Mouse (Mus musculus) limb, embryonic 12.5 days (tissue): ENCODE results near the gene Rtn4rl2. TPM values are rescaled to one million over a fixed set of nuclear protein-coding genes. Genes with fewer than 3 reads are reported as not detected.

Source experiments
- ATAC-seq: fragments of 200-750 bp; cut with Nextera tagmentation; 2 replicates; pipeline ENCODE4 v1.8.0; 2017; ENCODE audit warnings: low read depth, moderate TSS enrichment; ENCODE audit not compliant: insufficient number of reproducible peaks, insufficient read depth, low FRiP score, low TSS enrichment
- H3K27ac ChIP-seq: fragments of 300-500 bp; sonication (generic); 2 replicates; pipeline ENCODE4 v1.5.1; 2016; ENCODE audit warnings: mild to moderate bottlenecking, moderate library complexity
- H3K27me3 ChIP-seq: fragments of 300-500 bp; sonication (generic); 2 replicates; pipeline ENCODE4 v1.6.1; 2016; ENCODE audit warnings: mild to moderate bottlenecking, moderate library complexity
- H3K36me3 ChIP-seq: fragments of 300-500 bp; sonication (generic); 2 replicates; pipeline ENCODE4 v1.6.1; 2016; ENCODE audit warnings: mild to moderate bottlenecking, moderate library complexity
- H3K4me1 ChIP-seq: fragments of 300-500 bp; sonication (generic); replicated peaks from 2 replicates; pipeline ENCODE4 v1.6.1; 2016
- H3K4me2 ChIP-seq: fragments of 300-500 bp; sonication (generic); 2 replicates; pipeline ENCODE4 v1.6.1; 2016; ENCODE audit warnings: mild to moderate bottlenecking, moderate library complexity
- H3K4me3 ChIP-seq: fragments of 300-500 bp; sonication (generic); replicated peaks from 2 replicates; pipeline ENCODE4 v1.5.1; 2016; ENCODE audit warnings: mild to moderate bottlenecking
- H3K9ac ChIP-seq: fragments of 300-500 bp; sonication (generic); replicated peaks from 2 replicates; pipeline ENCODE4 v1.6.1; 2016; ENCODE audit warnings: mild to moderate bottlenecking, moderate library complexity
- H3K9me3 ChIP-seq: fragments of 300-500 bp; sonication (generic); 2 replicates; pipeline ENCODE4 v1.6.1; 2016; ENCODE audit warnings: mild to moderate bottlenecking, moderate library complexity
- WGBS: fragments of 180-500 bp; shearing (Covaris S2); methylation state at CpG from one replicate; pipeline ENCODE4 v1.1.7; 2016; 5-methylcytosine and 5-hydroxymethylcytosine counted together
- polyA plus RNA-seq: library from polyadenylated mRNA; unstranded; fragments of >200 nt; fragmentation: Nextera tagmentation; extraction: Ambion mirVana; gene quantifications from 2 replicates; pipeline ENCODE4 v1.2.1, GENCODE M21; 2016

Gene Rtn4rl2
- polyA plus RNA-seq, 1 experiment from 2014 or later: 0.84 TPM

GRCm38 (mm10) chr2:84883942-84884341 is 2.6 kb downstream of the Rtn4rl2 start:
- H3K27ac ChIP-seq: no peak overlapping the region
- 45% methylated on average over 4 of the region's 4 CpGs for WGBS
- H3K36me3 ChIP-seq: no peaks in the 10 kb centered on the region
- 0 out of 2 replicates have a peak overlapping the region, but pooled peaks have one; percentile 14 for H3K9ac ChIP-seq
- no peak overlapping the region for H3K4me3 ChIP-seq
- H3K27me3 ChIP-seq: peaks cover 98% of the 10 kb centered on the region
- no peak for ATAC-seq
- H3K4me2 ChIP-seq: peak overlapping the region; percentile 40; the same call in 1 of the 2 replicates
- H3K4me1 ChIP-seq: peaks cover 44% of the 10 kb centered on the region
- no peaks in the 10 kb centered on the region for H3K9me3 ChIP-seq

GRCm38 (mm10) chr2:84883530-84883929 is 3.0 kb downstream of the Rtn4rl2 start:
- Histone ChIP-seq H3K36me3 (no peaks in the 10 kb centered on the region), H3K4me2 (peak overlapping the region; percentile 40), H3K27me3 (peaks cover 97% of the 10 kb centered on the region), H3K4me1 (peaks cover 40% of the 10 kb centered on the region), H3K27ac (no peak overlapping the region), H3K9me3 (no peaks in the 10 kb centered on the region), H3K4me3 (peak overlapping the region; percentile 21), H3K9ac (0 out of 2 replicates have a peak overlapping the region, but pooled peaks have one; percentile 14)
- ATAC-seq: no peak
- 0% methylated on average over 11 of the region's 11 CpGs for WGBS

GRCm38 (mm10) chr2:84883084-84883483 is 3.4 kb downstream of the Rtn4rl2 start:
- Histone ChIP-seq H3K9me3 (no peaks in the 10 kb centered on the region), H3K4me3 (peak overlapping the region; percentile 21), H3K9ac (0 out of 2 replicates have a peak overlapping the region, but pooled peaks have one; percentile 14), H3K36me3 (no peaks in the 10 kb centered on the region), H3K4me2 (peak overlapping the region; percentile 40), H3K27ac (no peak overlapping the region), H3K27me3 (peaks cover 93% of the 10 kb centered on the region), H3K4me1 (peaks cover 39% of the 10 kb centered on the region)
- ATAC-seq: 0 out of 2 replicates have a peak, but pooled peaks have one; percentile 11
- WGBS: under 1% methylated on average over 6 of the region's 6 CpGs

- Histone ChIP-seq H3K27ac (no peak overlapping the region), H3K36me3 (no peaks in the 10 kb centered on the region), H3K4me2 (peak overlapping the region; percentile 40), H3K4me3 (peak overlapping the region; percentile 16), H3K27me3 (peaks cover 88% of the 10 kb centered on the region), H3K9ac (no peak overlapping the region), H3K4me1 (peaks cover 34% of the 10 kb centered on the region), H3K9me3 (no peaks in the 10 kb centered on the region)
- 4% methylated on average over 23 of the region's 23 CpGs for WGBS
- 0 out of 2 replicates have a peak, but pooled peaks have one; percentile 19 for ATAC-seq
Observed at GRCm38 (mm10) chr2:84882606-84883005, 3.9 kb downstream of the Rtn4rl2 start.

GRCm38 (mm10) chr2:84880590-84880989 is 5.9 kb downstream of the Rtn4rl2 start:
- Histone ChIP-seq H3K4me1 (peaks cover 17% of the 10 kb centered on the region), H3K27me3 (peaks cover 88% of the 10 kb centered on the region), H3K36me3 (no peaks in the 10 kb centered on the region), H3K9me3 (no peaks in the 10 kb centered on the region), H3K27ac (no peak overlapping the region), H3K4me3 (no peak overlapping the region), H3K9ac (no peak overlapping the region), H3K4me2 (no peak overlapping the region)
- 64% methylated on average over 8 of the region's 8 CpGs for WGBS
- no peak for ATAC-seq

- peaks cover 2% of the 10 kb centered on the region; the same call in 1 of the 2 replicates for H3K9me3 ChIP-seq
- no peak for ATAC-seq
- H3K27me3 ChIP-seq: peaks cover 88% of the 10 kb centered on the region
- 39% methylated on average over 6 of the region's 6 CpGs for WGBS
- H3K27ac ChIP-seq: no peak overlapping the region
- no peak overlapping the region for H3K4me3 ChIP-seq
- no peak overlapping the region for H3K4me2 ChIP-seq
- no peaks in the 10 kb centered on the region for H3K36me3 ChIP-seq
- peaks cover 19% of the 10 kb centered on the region for H3K4me1 ChIP-seq
- no peak overlapping the region for H3K9ac ChIP-seq
Observed at GRCm38 (mm10) chr2:84875842-84876241, 10.7 kb downstream of the Rtn4rl2 start.

GRCm38 (mm10) chr2:84872105-84872716 is 14.3 kb downstream of the Rtn4rl2 start:
- H3K4me1 ChIP-seq: peaks cover 19% of the 10 kb centered on the region
- H3K36me3 ChIP-seq: no peaks in the 10 kb centered on the region
- H3K9me3 ChIP-seq: peaks cover 4% of the 10 kb centered on the region; the same call in 1 of the 2 replicates
- peak overlapping the region; percentile 95 for H3K4me2 ChIP-seq
- peak; percentile 27; the same call in 1 of the 2 replicates for ATAC-seq
- H3K9ac ChIP-seq: peak overlapping the region; percentile 54
- H3K27ac ChIP-seq: no peak overlapping the region
- peaks cover 100% of the 10 kb centered on the region for H3K27me3 ChIP-seq
- 1% methylated on average over 78 of the region's 78 CpGs for WGBS
- H3K4me3 ChIP-seq: peak overlapping the region; percentile 54

- Histone ChIP-seq H3K9ac (no peak overlapping the region), H3K27ac (no peak overlapping the region), H3K36me3 (no peaks in the 10 kb centered on the region), H3K27me3 (peaks cover 100% of the 10 kb centered on the region), H3K4me1 (peaks cover 27% of the 10 kb centered on the region), H3K9me3 (peaks cover 4% of the 10 kb centered on the region; the same call in 1 of the 2 replicates), H3K4me2 (no peak overlapping the region), H3K4me3 (no peak overlapping the region)
- no peak for ATAC-seq
- 65% methylated on average over 4 of the region's 4 CpGs for WGBS
Observed at GRCm38 (mm10) chr2:84870623-84871160, 15.8 kb downstream of the Rtn4rl2 start.

- peaks cover 93% of the 10 kb centered on the region for H3K27me3 ChIP-seq
- H3K4me2 ChIP-seq: no peak overlapping the region
Observed at GRCm38 (mm10) chr2:84868977-84869376, 17.5 kb downstream of the Rtn4rl2 start.

GRCm38 (mm10) chr2:84868521-84868943 is 18.0 kb downstream of the Rtn4rl2 start:
- ATAC-seq: no peak
- Histone ChIP-seq H3K36me3 (peaks cover 1% of the 10 kb centered on the region; the same call in 1 of the 2 replicates), H3K27ac (no peak overlapping the region), H3K9ac (no peak overlapping the region), H3K27me3 (peaks cover 89% of the 10 kb centered on the region), H3K4me1 (peaks cover 22% of the 10 kb centered on the region), H3K9me3 (peaks cover 4% of the 10 kb centered on the region; the same call in 1 of the 2 replicates), H3K4me3 (no peak overlapping the region), H3K4me2 (no peak overlapping the region)
- WGBS: 6% methylated on average over 5 of the region's 5 CpGs

More at GRCm38 (mm10) chr2:84868977-84869376, 17.5 kb downstream of the Rtn4rl2 start:
- no peak for ATAC-seq
- H3K27ac ChIP-seq: no peak overlapping the region
- 76% methylated on average over 2 of the region's 2 CpGs for WGBS
- H3K9me3 ChIP-seq: peaks cover 4% of the 10 kb centered on the region; the same call in 1 of the 2 replicates
- no peaks in the 10 kb centered on the region for H3K36me3 ChIP-seq
- H3K4me3 ChIP-seq: no peak overlapping the region
- peaks cover 22% of the 10 kb centered on the region for H3K4me1 ChIP-seq
- no peak overlapping the region for H3K9ac ChIP-seq
